ENCODE assay signal across 8 mouse cellular contexts in the genomic region with DNA sequence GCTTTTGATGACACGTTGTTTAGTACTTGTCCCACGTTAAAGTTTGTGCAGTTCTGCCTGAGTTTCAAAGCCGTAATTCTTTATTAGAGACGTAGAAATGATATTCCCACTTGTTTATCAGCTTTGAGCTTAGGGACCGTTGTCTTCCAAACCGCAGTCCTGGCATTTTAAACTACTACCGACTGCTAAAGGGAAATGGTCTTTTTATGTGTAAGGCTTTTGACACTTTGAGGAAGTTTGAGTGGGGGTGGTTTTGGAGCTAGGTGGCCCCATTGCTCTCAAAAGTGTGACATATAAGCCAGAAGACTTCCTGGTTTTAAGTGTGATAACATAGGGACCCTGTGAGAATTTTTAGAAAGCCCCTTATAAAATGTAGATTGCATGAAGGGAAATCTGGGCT. TPM values are rescaled to one million over a fixed set of nuclear protein-coding genes. Genes with fewer than 3 reads are reported as not detected.
A peak's percentile ranks its signal among the peaks of the same experiment; 100 is the strongest.
DNase-seq lines count a peak whose midpoint lies in the region; ATAC-seq and TF ChIP-seq lines count a peak whose summit lies in the region.

No protein-coding gene starts in this region.

- peak overlapping the region; percentile 99 for H3K4me2 ChIP-seq in heart, embryonic 12.5 days
- H3K4me2 ChIP-seq in liver, embryonic 15.5 days: peak overlapping the region; percentile 77
- H3K4me2 ChIP-seq in neural tube, embryonic 12.5 days (replicated peaks): peak overlapping the region; percentile 76

- 10% methylated on average over 7 of the region's 7 CpGs for WGBS in heart, embryonic 12.5 days
- 2% methylated on average over 7 of the region's 7 CpGs for WGBS in liver, embryonic 15.5 days (ENCODE audit: insufficient replicate concordance)
- WGBS in neural tube, embryonic 12.5 days: 36% methylated on average over 7 of the region's 7 CpGs

- in situ Hi-C loops in ES-E14 (cut with MboI; ENCODE audit: low sequenced_read_pairs in 2 of 2, unreplicated experiment in 2 of 2): no loop called here

- H3K36me3 ChIP-seq in ES-E14 (ENCODE audit: control insufficient read depth, insufficient read depth, low read length, poor library complexity, severe bottlenecking): peaks cover 9% of the 10 kb centered on the region
- peaks cover 24% of the 10 kb centered on the region for H3K36me3 ChIP-seq in heart, embryonic 12.5 days
- peaks cover 21% of the 10 kb centered on the region for H3K36me3 ChIP-seq in liver, embryonic 15.5 days (replicated peaks)
- peaks cover 16% of the 10 kb centered on the region for H3K36me3 ChIP-seq in neural tube, embryonic 12.5 days

- no peak overlapping the region for H3K27ac ChIP-seq in ES-E14 (ENCODE audit: insufficient read depth, low read depth, low read length, poor library complexity, severe bottlenecking)
- H3K27ac ChIP-seq in heart, embryonic 12.5 days (ENCODE audit: poor library complexity, severe bottlenecking): peak overlapping the region; percentile 93; the same call in 1 of the 2 replicates
- peak overlapping the region; percentile 79 for H3K27ac ChIP-seq in liver, embryonic 15.5 days (replicated peaks)
- no peak overlapping the region for H3K27ac ChIP-seq in neural tube, embryonic 12.5 days

- H3K9ac ChIP-seq in ES-E14 (ENCODE audit: insufficient read depth, low read depth, low read length, poor library complexity, severe bottlenecking): peak overlapping the region; percentile 94
- peak overlapping the region; percentile 98 for H3K9ac ChIP-seq in heart, embryonic 12.5 days
- peak overlapping the region; percentile 88 for H3K9ac ChIP-seq in liver, embryonic 15.5 days
- peak overlapping the region; percentile 90 for H3K9ac ChIP-seq in neural tube, embryonic 12.5 days

- ATAC-seq in heart, embryonic 12.5 days (ENCODE audit: insufficient number of reproducible peaks, low FRiP score): no peak
- ATAC-seq in liver, embryonic 15.5 days (ENCODE audit: insufficient read depth): no peak
- no peak for ATAC-seq in neural tube, embryonic 12.5 days (ENCODE audit: low FRiP score, low read depth)

- no peaks in the 10 kb centered on the region for H3K9me3 ChIP-seq in ES-E14 (ENCODE audit: control insufficient read depth, insufficient read depth, low read depth, low read length)
- no peaks in the 10 kb centered on the region for H3K9me3 ChIP-seq in heart, embryonic 12.5 days (replicated peaks)
- H3K9me3 ChIP-seq in liver, embryonic 15.5 days (replicated peaks): no peaks in the 10 kb centered on the region
- no peaks in the 10 kb centered on the region for H3K9me3 ChIP-seq in neural tube, embryonic 12.5 days

- no peaks in the 10 kb centered on the region for H3K27me3 ChIP-seq in heart, embryonic 12.5 days (replicated peaks)
- H3K27me3 ChIP-seq in liver, embryonic 15.5 days: no peaks in the 10 kb centered on the region
- no peaks in the 10 kb centered on the region for H3K27me3 ChIP-seq in neural tube, embryonic 12.5 days (replicated peaks)

- 0 out of 4 replicates have a peak, but pooled peaks cover 2 to 4% of the 10 kb centered on the region in 2 experiments for H3K4me1 ChIP-seq in ES-E14 (ENCODE audit: control insufficient read depth in 2 of 2, insufficient read depth in 2 of 2, low read length in 2 of 2, poor library complexity in 1 of 2)
- peaks cover 30% of the 10 kb centered on the region for H3K4me1 ChIP-seq in heart, embryonic 12.5 days (replicated peaks)
- peaks cover 36% of the 10 kb centered on the region for H3K4me1 ChIP-seq in liver, embryonic 15.5 days (replicated peaks)
- H3K4me1 ChIP-seq in neural tube, embryonic 12.5 days: peaks cover 23% of the 10 kb centered on the region

- peak; percentile 76 for DNase-seq in A20 (ENCODE audit: low read depth, low spot score)
- no peak for DNase-seq in ES-E14 (ENCODE audit: low read depth, low spot score)
- no peak for DNase-seq in urinary bladder, adult 18-20 months (ENCODE audit: low spot score in 2 of 2)
- no peak for DNase-seq in frontal cortex, postnatal 25 days (ENCODE audit: low spot score in 2 of 2)
- no peak for DNase-seq in frontal cortex, postnatal 36 days (ENCODE audit: low spot score in 2 of 2)

- H3K4me3 ChIP-seq in ES-E14 (ENCODE audit: insufficient read depth in 1 of 2, low read depth in 1 of 2, low read length in 2 of 2, poor library complexity in 1 of 2, severe bottlenecking in 1 of 2): peak overlapping the region; percentile 90 to 93
- peak overlapping the region; percentile 100 for H3K4me3 ChIP-seq in heart, embryonic 12.5 days
- peak overlapping the region; percentile 74 for H3K4me3 ChIP-seq in liver, embryonic 15.5 days (replicated peaks)
- H3K4me3 ChIP-seq in neural tube, embryonic 12.5 days: peak overlapping the region; percentile 81

TF ChIP-seq in ES-E14, 5 proteins besides CTCF, POLR2A, EP300 and RAD21:
- TF ChIP-seq ZNF384 (IDR thresholded peaks at IDR 0.05; ENCODE audit: low read depth, low read length) (no peak), CHD2 (IDR thresholded peaks at IDR 0.05; ENCODE audit: low read depth, low read length) (no peak), MAFK (IDR thresholded peaks at IDR 0.05; ENCODE audit: insufficient read depth, low read depth, low read length) (no peak), HCFC1 (IDR thresholded peaks at IDR 0.05; ENCODE audit: borderline replicate concordance, insufficient read depth, low read length) (no peak), ZC3H11A (IDR thresholded peaks at IDR 0.05; ENCODE audit: borderline replicate concordance, low read depth, low read length) (no peak)

RNA-seq across cellular contexts. Expression of gene Gpatch2l, which starts 0.9 kb away (rescaled TPM):
- total RNA-seq in ES-E14 (2012; rRNA removed): 13.1 and 13.4 TPM in 2 replicates
- 14.6 and 14.8 TPM in 2 replicates for polyA plus RNA-seq in heart, embryonic 12.5 days (2016; fragmentation: Nextera tagmentation; extraction: Ambion mirVana)
- 6.0 and 6.2 TPM in 2 replicates for polyA plus RNA-seq in liver, embryonic 15.5 days (2015; fragmentation: Nextera tagmentation; extraction: Ambion mirVana)
- 23.1 and 24.5 TPM in 2 replicates for polyA plus RNA-seq in neural tube, embryonic 12.5 days (2016; fragmentation: Nextera tagmentation; extraction: Ambion mirVana)

Comparison
In these comparisons a context has a peak if more than half of its experiments do, and no peak if none do; other contexts are left out.
1. H3K27ac ChIP-seq: peak in heart, embryonic 12.5 days (single experiment) and liver, embryonic 15.5 days (single experiment); none in ES-E14 (single experiment) and neural tube, embryonic 12.5 days (single experiment).
2. Peak in every context shown above with its lines, with median percentiles within 50 percentile points of each other: H3K4me3 ChIP-seq, H3K9ac ChIP-seq and H3K4me2 ChIP-seq.